Mouse (Mus musculus) macrophage (primary cell): ENCODE results near the gene Tff2. TPM values are rescaled to one million over a fixed set of nuclear protein-coding genes. Genes with fewer than 3 reads are reported as not detected.

Source experiments
- H3K27ac ChIP-seq: fragments of 350-480 bp; formaldehyde crosslinking; 2 replicates; pipeline ENCODE4 v1.9.0; 2021
- H3K36me3 ChIP-seq: fragments of 350-480 bp; formaldehyde crosslinking; 2 replicates; pipeline ENCODE4 v1.9.0; 2021; ENCODE audit errors: inconsistent target
- H3K4me3 ChIP-seq: fragments of 350-480 bp; formaldehyde crosslinking; 2 replicates; pipeline ENCODE4 v1.9.0; 2021; ENCODE audit errors: inconsistent target
- H3K79me2 ChIP-seq: fragments of 350-480 bp; formaldehyde crosslinking; 2 replicates; pipeline ENCODE4 v1.9.0; 2021; ENCODE audit errors: inconsistent target
- WGBS: methylation state at CpG from one replicate; pipeline ENCODE4 v1.1.7; 2026; ENCODE audit warnings: inconsistent platforms; ENCODE audit not compliant: missing documents; 5-methylcytosine and 5-hydroxymethylcytosine counted together
- polyA plus RNA-seq: library from polyadenylated mRNA; stranded (reverse); fragments of 250-400 nt; gene quantifications from 3 replicates; pipeline ENCODE4 v1.2.4, GENCODE M21; 2018; ENCODE audit warnings: inconsistent platforms

Gene Tff2
- polyA plus RNA-seq, 1 experiment from 2014 or later = not detected

DNA sequence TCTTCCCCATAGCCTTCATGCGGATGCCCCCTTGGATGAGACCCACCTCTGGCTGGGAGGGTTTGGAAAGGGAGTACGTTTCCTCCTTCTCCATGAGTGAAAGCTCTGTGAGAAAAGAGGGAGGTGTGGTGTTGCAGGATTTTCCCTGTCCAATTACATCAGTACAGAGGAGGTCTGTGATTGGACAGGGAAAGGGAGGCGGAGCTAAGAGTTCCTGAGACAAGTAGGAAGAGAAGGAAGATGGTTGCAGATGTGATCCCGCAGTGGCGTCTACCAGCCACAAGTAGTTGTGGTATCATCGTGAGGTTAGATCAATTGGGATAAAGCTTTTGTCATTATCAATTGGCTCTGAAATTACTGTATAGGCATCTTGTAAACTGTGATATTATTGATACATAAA, 13.8 kb upstream of the Tff2 start:
- Histone ChIP-seq H3K79me2 (no peaks in the 10 kb centered on the region), H3K27ac (no peak overlapping the region)
- WGBS = 96% methylated on average over 6 of the region's 6 CpGs

DNA sequence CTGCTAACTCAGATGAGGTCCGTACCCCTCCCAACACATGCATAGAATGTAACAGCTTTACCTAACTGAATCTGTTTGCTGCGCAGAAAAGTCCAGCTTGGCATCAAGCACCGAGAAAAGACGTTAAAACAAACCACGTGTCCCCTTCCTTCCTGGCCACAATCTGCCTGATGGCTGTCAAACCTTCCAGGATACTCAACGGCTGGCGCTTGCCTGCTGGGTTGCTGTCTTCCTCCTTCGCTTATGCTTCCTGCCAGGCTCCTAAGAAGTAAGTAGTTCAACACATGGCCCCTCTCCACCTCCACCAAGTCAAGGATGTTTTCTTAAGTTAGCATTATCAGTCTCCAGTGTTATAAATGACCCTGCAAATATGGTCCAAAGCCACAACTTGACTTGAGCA, 9.7 kb upstream of the Tff2 start:
- 11% methylated on average over 8 of the region's 8 CpGs for WGBS
- Histone ChIP-seq H3K36me3 (no peaks in the 10 kb centered on the region), H3K27ac (no peak overlapping the region), H3K79me2 (no peaks in the 10 kb centered on the region), H3K4me3 (no peak overlapping the region)

More for the DNA sequence above, 13.8 kb upstream of the Tff2 start:
- Histone ChIP-seq H3K36me3 (no peaks in the 10 kb centered on the region), H3K4me3 (no peak overlapping the region)

GRCm38 (mm10) chr17:31152966-31153499, 9.0 kb upstream of the Tff2 start:
- Histone ChIP-seq H3K79me2 (no peaks in the 10 kb centered on the region), H3K4me3 (no peak overlapping the region), H3K27ac (no peak overlapping the region), H3K36me3 (no peaks in the 10 kb centered on the region)
- 83% methylated on average over 9 of the region's 9 CpGs for WGBS

GRCm38 (mm10) chr17:31152512-31152911, 8.4 kb upstream of the Tff2 start:
- Histone ChIP-seq H3K4me3 (no peak overlapping the region), H3K36me3 (no peaks in the 10 kb centered on the region), H3K79me2 (no peaks in the 10 kb centered on the region), H3K27ac (no peak overlapping the region)
- WGBS = 86% methylated on average over 5 of the region's 5 CpGs

GRCm38 (mm10) chr17:31145998-31146397, 1.9 kb upstream of the Tff2 start:
- Histone ChIP-seq H3K27ac (no peak overlapping the region), H3K79me2 (no peaks in the 10 kb centered on the region), H3K36me3 (no peaks in the 10 kb centered on the region), H3K4me3 (no peak overlapping the region)
- WGBS = 29% methylated on average over 9 of the region's 9 CpGs

DNA sequence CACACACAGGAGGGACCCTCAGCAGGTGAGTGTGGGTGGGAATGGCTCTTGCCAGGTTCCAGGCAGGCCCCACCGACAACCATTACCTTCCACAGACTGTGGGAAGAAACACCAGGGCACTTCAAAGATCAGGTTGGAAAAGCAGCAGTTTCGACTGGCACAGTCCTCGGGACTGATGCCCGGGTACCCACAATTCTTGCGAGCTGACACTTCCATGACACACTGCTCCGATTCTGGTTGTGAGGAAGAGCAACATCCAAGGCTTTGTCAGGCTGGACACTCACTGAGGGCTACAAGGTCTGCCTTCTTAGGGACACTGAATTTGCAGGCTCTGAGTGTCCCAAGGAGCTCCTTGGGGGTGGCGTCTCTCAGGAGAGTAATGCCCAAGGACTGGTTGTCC, 2.0 kb downstream of the Tff2 start:
- WGBS = 89% methylated on average over 7 of the region's 7 CpGs
- Histone ChIP-seq H3K4me3 (no peak overlapping the region), H3K27ac (no peak overlapping the region), H3K79me2 (no peaks in the 10 kb centered on the region), H3K36me3 (no peaks in the 10 kb centered on the region)

DNA sequence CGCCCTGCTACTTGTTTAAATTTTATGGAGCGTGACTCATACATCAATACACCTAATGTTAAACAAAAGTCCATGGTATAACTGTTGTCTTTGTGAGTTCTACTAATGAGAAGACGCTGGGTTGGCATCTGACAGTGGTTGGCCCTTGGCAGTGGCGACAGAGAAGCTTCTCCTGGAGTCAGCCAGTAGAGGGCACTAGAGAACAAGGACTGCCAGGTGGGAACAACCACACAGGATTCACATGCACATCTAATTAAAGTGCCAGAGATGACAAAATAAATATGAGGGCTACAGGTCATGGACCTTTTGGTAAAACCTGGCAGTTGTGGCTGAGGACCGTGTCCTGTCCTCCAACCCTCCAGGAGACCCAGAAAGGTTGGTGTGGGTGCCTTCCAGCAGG, 5.7 kb downstream of the Tff2 start:
- Histone ChIP-seq H3K4me3 (no peak overlapping the region), H3K27ac (no peak overlapping the region), H3K79me2 (no peaks in the 10 kb centered on the region), H3K36me3 (no peaks in the 10 kb centered on the region)
- 34% methylated on average over 5 of the region's 5 CpGs for WGBS

- H3K27ac ChIP-seq = no peak overlapping the region
- no peaks in the 10 kb centered on the region for H3K36me3 ChIP-seq
- no peaks in the 10 kb centered on the region for H3K79me2 ChIP-seq
- WGBS = 58% methylated on average over 1 of the region's 1 CpGs
- H3K4me3 ChIP-seq = no peak overlapping the region
These were observed 7.3 kb downstream of the Tff2 start for GRCm38 (mm10) chr17:31136821-31137220.

DNA sequence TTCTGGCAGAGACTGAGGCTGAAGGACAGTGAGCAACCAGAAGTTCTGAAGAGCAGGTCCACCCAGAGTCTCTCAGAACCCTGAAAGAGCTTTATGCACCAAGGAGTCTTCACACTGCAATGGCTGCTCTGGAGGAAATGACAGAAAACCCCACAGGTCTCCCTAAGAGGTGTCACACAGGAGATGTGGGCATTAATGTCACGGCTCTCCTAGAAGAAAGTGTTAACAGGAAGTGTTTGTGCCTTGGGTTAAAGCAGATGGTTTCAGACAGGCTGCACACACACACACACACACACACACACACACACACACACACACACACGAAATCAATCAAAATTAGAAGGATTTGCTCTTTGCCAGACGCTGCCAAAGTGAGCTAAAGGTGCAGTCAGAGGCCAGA, 7.8 kb downstream of the Tff2 start:
- Histone ChIP-seq H3K79me2 (no peaks in the 10 kb centered on the region), H3K4me3 (no peak overlapping the region), H3K36me3 (no peaks in the 10 kb centered on the region), H3K27ac (no peak overlapping the region)
- WGBS = 16% methylated on average over 2 of the region's 3 CpGs

GRCm38 (mm10) chr17:31134913-31135312, 9.2 kb downstream of the Tff2 start:
- Histone ChIP-seq H3K27ac (no peak overlapping the region), H3K4me3 (no peak overlapping the region), H3K79me2 (no peaks in the 10 kb centered on the region), H3K36me3 (no peaks in the 10 kb centered on the region)
- 82% methylated on average over 6 of the region's 6 CpGs for WGBS

GRCm38 (mm10) chr17:31133776-31134175, 10.3 kb downstream of the Tff2 start:
- no peaks in the 10 kb centered on the region for H3K36me3 ChIP-seq
- no peak overlapping the region for H3K27ac ChIP-seq
- WGBS = 69% methylated on average over 15 of the region's 15 CpGs
- no peaks in the 10 kb centered on the region for H3K79me2 ChIP-seq
- H3K4me3 ChIP-seq = no peak overlapping the region

GRCm38 (mm10) chr17:31131269-31131821, 12.7 kb downstream of the Tff2 start:
- H3K79me2 ChIP-seq = no peaks in the 10 kb centered on the region
- no peak overlapping the region for H3K27ac ChIP-seq
- H3K4me3 ChIP-seq = no peak overlapping the region
- no peaks in the 10 kb centered on the region for H3K36me3 ChIP-seq
- 83% methylated on average over 10 of the region's 10 CpGs for WGBS

DNA sequence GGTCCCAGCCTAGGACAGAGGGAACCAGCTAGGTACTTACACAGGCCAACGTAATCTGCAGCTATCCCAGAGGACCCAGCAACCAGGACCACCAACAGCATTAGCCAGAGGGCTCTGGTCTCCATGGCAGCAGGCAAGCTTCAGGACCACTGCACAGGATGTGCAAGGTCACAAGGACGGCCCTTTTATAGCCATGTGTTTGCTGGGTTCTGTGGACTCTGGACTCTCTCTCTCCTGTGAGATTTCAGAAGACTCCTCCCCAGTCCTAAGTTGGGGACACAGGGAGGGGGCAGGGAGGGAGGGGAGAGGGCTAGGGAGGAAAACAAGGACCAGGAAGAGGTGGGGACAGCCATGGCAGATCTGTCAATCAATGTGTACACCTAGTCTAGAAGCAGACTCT, 14.6 kb downstream of the Tff2 start, which contains the start of gene Tff3:
Gene Tff3 (minus strand): TSS at position 195 of the 400 bp plus-strand sequence.
- 66% methylated on average over 2 of the region's 2 CpGs for WGBS
- Histone ChIP-seq H3K27ac (no peak within 1 kb of the TSS), H3K79me2 (no peaks in the 10 kb centered on the region), H3K36me3 (no peaks in the 10 kb centered on the region), H3K4me3 (no peak within 1 kb of the TSS)

GRCm38 (mm10) chr17:31128708-31129318, 15.3 kb downstream of the Tff2 start:
- WGBS = 81% methylated on average over 9 of the region's 9 CpGs
- Histone ChIP-seq H3K36me3 (no peaks in the 10 kb centered on the region), H3K79me2 (no peaks in the 10 kb centered on the region), H3K27ac (no peak overlapping the region), H3K4me3 (no peak overlapping the region)

DNA sequence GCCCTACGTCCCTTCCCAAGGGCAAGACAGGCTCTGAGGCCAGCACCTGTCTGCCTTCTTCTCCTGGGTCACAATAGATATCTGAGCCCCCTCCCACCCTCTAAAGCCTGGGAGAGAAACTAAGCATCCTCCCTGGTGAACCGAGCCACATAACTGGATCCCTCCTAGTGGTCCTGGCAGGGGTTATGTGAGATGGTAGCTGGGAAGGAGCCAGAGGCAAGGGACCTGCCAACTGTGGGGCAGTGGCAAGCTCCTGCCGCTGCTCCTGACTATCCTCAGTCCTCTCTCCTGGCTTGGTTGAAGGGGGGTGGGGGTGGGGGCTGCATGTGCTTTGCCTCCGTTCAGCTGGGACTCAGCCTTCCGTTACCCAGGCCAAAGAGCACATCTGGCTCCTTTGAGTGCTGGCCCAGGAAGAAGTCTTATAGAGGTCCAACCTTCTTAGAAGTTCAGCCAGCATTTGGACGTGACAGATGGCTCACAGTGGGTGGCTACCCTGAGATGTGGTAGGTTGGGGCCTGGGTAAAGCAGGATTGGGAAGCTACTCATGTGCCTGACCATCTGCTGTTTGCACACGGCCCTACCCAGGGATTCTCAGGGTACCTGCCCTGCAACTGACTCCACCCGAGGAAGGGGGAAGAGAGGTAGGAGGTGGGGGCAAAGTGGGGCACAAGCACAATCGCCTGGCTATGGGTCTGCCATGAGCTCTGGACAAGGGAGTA, 18.4 kb downstream of the Tff2 start:
- WGBS = 89% methylated on average over 9 of the region's 9 CpGs

More for the DNA sequence above, 18.4 kb downstream of the Tff2 start:
- no peak overlapping the region for H3K4me3 ChIP-seq
- no peaks in the 10 kb centered on the region for H3K79me2 ChIP-seq
- no peak overlapping the region for H3K27ac ChIP-seq
- H3K36me3 ChIP-seq = no peaks in the 10 kb centered on the region
